Mouse (Mus musculus) T-helper 2 cell (primary cell): ENCODE results near the gene Tnfsfm13.

Source experiments
- in situ Hi-C: fragments of 300-600 bp; cut with MboI, MseI; formaldehyde crosslinking; loops from one replicate; pipeline ENCODE4 v1.15.1; 2025; ENCODE audit warnings: high pct_unique_total_duplicates

The Tnfsfm13 gene

DNA sequence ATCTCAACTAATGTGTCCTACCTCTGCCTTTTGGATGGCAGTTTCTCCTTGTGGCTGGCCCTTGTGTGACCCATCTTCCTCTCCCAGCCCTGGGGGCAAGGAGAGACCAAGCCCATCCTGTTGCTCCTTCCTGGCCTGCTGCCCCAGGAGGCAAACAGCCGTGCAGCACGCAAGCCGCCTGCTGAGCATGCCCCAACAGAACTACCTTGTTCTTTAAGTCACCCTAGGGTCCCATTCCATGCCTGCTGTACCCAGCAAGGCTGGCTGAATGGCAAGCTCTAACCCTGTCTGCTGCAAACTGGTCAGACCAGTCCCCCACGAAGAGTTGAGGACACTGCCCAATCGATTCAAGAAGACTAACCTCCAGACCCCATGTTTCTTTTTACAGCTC, 39.8 kb downstream of the Tnfsfm13 start:
- in situ Hi-C loops: no loop called here

DNA sequence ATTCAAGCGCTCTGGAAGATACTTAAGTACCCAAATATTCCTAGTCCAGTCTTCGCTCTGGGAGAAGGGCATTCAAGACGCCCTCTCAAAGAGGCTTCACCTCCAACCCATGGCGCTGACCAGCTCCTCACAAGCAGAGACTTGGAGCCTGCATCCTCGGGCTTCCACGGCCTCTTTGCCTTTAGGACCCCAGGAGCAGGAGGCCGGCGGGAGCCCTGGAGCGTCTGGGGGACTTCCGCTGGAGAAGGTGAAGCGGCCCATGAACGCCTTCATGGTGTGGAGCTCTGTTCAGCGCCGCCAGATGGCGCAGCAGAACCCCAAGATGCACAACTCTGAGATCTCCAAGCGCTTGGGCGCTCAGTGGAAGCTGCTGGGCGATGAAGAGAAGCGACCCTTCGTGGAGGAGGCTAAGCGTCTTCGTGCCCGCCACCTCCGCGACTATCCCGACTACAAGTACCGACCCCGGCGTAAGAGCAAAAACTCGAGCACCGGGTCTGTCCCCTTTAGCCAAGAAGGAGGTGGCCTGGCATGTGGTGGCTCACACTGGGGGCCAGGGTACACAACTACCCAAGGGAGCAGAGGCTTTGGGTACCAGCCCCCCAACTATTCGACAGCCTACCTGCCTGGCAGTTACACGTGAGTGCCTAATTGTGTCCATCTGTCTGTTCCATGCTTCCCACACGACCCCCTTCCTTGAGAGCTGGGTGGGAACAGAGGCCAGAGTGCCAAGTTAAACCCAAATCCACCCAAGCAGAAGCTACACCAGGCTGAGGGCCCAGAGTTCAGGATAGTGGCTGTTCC, 40.4 kb downstream of the Tnfsfm13 start, which contains the start of gene Sox15:
Gene Sox15 (plus strand): TSS at position 51 of the 801 bp plus-strand sequence.
- in situ Hi-C loops: no loop called here

DNA sequence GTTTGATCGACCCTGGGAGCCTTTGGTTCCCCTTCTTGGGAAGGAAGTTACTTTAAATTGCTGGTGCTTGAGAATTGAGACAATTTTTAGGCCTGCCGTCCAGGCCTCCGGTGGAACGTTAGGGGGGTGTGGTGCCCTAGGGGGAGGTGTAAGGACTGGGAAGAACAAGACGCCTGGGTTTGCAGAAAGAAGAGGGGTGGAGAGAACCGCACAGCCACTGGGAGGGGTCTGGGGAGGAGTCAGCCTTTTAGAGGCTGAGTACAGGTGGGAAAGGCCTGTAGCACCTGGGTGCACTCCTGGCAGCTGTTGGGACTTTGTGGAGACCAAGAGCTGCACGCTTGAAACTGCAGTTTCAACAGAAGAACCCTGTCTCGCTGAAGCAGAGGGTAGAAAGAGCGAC, 41.1 kb downstream of the Tnfsfm13 start:
- in situ Hi-C loops: no loop called here

DNA sequence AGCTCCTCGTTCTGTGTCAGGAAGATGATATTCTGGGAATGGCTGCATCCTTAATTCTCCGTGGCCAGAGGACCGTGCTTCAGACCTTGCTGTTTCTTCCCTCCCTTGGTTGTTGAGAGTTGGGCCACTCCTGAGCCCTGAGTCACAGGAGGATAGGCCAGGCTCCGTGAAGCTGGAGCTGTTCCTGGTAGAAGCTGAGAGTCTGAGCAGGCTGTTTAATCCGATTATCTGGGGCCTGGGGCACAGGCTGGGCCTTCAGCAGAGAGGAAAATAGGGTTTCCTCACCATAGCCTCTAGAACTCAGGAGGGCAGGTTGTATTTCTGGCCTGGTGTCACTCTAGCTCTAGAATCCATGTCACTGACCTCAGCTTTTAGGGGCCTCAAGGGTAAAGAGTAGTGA, 42.5 kb downstream of the Tnfsfm13 start:
- in situ Hi-C loops: no loop called here

DNA sequence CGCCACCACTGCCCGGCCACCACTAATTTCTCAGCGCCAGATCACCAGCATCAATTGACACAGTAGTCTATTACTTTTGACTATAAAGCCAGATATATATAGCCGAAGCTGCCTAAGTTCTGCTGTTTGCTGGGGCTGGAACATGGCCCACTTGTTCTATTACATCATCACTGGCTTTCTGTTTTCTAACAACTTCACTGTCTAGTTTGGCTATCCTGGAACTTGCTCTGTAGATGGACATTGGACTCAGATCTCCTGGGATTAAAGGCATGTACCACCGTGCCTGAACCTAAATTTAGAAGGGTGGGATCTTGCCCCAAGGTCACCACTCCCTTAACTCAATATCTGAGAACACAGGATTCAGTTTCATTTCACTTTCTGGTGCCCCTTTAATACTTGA, 50.0 kb downstream of the Tnfsfm13 start:
- in situ Hi-C loops: no loop called here

DNA sequence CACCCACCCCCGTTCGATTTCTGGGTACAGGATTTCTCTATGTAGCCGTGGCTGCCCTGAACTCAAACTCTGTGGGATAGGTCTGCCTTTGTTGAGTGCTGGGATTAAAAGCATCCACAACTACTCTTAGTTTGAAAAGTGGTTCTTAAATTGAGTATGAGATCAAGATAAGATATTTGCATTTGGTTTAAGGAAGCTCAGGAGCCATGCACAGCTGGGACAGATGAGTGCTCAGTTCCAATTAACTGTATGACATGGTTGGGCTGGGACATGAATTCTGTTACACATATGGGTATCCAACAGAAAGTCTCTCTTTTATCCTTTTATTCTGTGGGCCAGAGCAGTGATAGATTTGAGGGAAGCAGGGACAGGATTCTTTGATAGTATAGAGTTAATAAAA, 60.4 kb downstream of the Tnfsfm13 start:
- in situ Hi-C loops: no loop called here

DNA sequence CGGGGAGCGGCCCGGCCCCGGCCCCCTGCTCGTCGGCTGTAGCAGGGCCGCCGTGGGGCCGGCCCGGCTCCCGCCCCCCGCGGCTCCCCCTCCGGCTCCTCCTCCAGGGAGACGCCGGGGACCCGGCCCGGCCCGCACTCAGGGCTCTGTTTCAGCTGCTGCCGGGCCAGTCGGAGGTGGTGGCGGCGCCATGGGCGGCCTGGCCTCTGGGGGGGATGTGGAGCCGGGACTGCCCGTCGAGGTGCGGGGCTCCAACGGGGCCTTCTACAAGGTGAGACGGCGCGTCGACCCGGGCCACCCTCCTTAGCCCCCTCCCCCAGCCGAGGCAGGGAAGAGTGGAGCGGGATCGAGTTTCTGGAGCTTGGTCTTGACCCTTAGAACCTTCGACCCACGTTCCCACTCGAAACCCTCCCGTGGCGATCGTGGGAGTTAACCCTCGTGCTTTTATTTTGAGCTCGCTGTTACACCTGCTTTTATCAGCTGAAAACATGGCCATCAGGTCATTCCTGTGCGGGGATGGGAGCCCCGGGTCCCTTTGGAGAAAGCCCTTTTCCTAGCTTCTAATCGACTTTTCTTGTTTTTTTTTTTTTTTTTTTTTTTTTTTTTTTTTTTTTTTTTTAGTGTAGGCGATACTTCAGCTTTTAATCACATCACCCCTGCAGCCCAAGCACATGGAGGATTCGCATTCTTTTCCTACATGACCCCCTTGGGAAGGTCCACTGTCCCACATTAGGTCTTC, 62.6 kb downstream of the Tnfsfm13 start:
- in situ Hi-C loops: no loop called here
